Comparison of ENCODE assay signal across 9 mouse cellular contexts in the genomic region with DNA sequence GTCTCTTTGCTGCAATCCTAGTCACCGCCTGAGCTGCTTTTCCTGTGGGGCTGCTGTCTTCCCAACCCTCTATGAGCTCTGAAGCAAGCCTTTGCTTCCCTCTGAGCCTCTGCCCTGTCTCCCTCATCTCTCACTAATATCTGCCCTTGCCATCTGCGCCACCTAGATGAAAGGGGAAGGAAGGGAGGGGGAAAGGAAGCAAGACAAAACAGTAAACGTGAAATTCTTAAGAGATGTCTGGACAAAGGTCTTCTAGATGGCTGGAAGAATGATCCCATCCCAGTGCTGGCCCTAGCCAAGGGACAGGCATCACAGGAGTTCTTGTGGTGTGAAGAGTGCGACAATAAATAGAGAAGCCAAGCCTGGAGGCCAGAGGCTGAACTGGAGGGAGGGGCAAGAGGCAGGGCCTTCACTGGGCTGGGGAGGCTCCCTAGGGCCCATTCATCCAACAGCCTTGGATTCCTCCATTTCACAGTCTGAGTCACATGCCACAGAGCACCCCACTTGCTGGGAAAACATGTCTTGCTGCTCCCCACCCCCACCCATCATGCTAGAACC. TPM values are rescaled to one million over a fixed set of nuclear protein-coding genes. Genes with fewer than 3 reads are reported as not detected.
DNase-seq lines count a peak whose midpoint lies in the region; ATAC-seq and TF ChIP-seq lines count a peak whose summit lies in the region.
"Had no signal": no experiment of that assay in that cellular context is flagged by ENCODE, and none has a peak within 500 bp of the region (broad histone marks: within the 10 kb centered on the region; RNA-seq: fewer than 3 reads in every experiment).

No protein-coding gene starts in this region.

- no peak overlapping the region for H3K4me3 ChIP-seq in kidney, embryonic 15.5 days (replicated peaks)
- no peak overlapping the region for H3K4me3 ChIP-seq in small intestine, adult 2 months (ENCODE audit: low read depth, low read length)

- no peaks in the 10 kb centered on the region for H3K36me3 ChIP-seq in kidney, embryonic 15.5 days
- no peaks in the 10 kb centered on the region for H3K36me3 ChIP-seq in small intestine, adult 2 months (ENCODE audit: control insufficient read depth, insufficient read depth, low read length)

- H3K9me3 ChIP-seq in kidney, embryonic 15.5 days (replicated peaks), result no peaks in the 10 kb centered on the region

- no peak for TF ChIP-seq CTCF in small intestine, adult 2 months (IDR thresholded peaks at IDR 0.05; ENCODE audit: extremely low read depth, insufficient read length, insufficient replicate concordance, low read depth, low read length)

- WGBS in kidney, embryonic 15.5 days, result 33% methylated on average over 4 of the region's 4 CpGs
- 35% methylated on average over 4 of the region's 4 CpGs for WGBS in small intestine, adult 2 months

- peak; percentile 36 for DNase-seq in ovary, postnatal 36 days (ENCODE audit: low spot score)
- no peak for DNase-seq in ovary, adult 18-20 months (ENCODE audit: low spot score)
- peak; percentile 68 for DNase-seq in heart, adult 8-10 months (ENCODE audit: low spot score)
- no peak for DNase-seq in cerebellum, adult 8-10 months
- DNase-seq in c-Kit-positive CD71-positive TER-119-positive erythroid progenitor cells, embryonic 14.5 days (ENCODE audit: low spot score), result no peak
- no peak for DNase-seq in cerebellum, postnatal 4 days (ENCODE audit: low spot score in 2 of 2)

- peaks cover 24% of the 10 kb centered on the region for H3K4me1 ChIP-seq in kidney, embryonic 15.5 days
- H3K4me1 ChIP-seq in small intestine, adult 2 months (ENCODE audit: control insufficient read depth, insufficient read depth, insufficient read length, low read length), result peaks cover 10% of the 10 kb centered on the region; the same call in 1 of the 2 replicates

- H3K27ac ChIP-seq in kidney, embryonic 15.5 days, result peak overlapping the region; percentile 79
- peak overlapping the region; percentile 62 for H3K27ac ChIP-seq in small intestine, adult 2 months (ENCODE audit: insufficient read depth, low read depth, low read length)

- H3K27me3 ChIP-seq in kidney, embryonic 15.5 days, result no peaks in the 10 kb centered on the region
- H3K27me3 ChIP-seq in small intestine, adult 2 months (ENCODE audit: control insufficient read depth, insufficient read depth, low read length), result no peaks in the 10 kb centered on the region

- no peak overlapping the region for H3K9ac ChIP-seq in kidney, embryonic 15.5 days

- H3K4me2 ChIP-seq in kidney, embryonic 15.5 days, result no peak overlapping the region

- no peak for ATAC-seq in kidney, embryonic 15.5 days (replicated peaks; ENCODE audit: low FRiP score)

- TF ChIP-seq POLR2A in small intestine, adult 2 months (IDR thresholded peaks at IDR 0.05; ENCODE audit: low read depth, low read length), result no peak

RNA-seq across cellular contexts. Expression of a gene that starts 4.0 kb away (rescaled TPM):
- 1 to 10 TPM; 8.3 to 9.1 (median 8.9) TPM for total RNA-seq in heart, adult 8-10 months (2022)
- 2.4 and 2.8 TPM in 2 replicates for polyA plus RNA-seq in kidney, embryonic 15.5 days (2015; fragmentation: Nextera tagmentation; extraction: Ambion mirVana)
- 19.3 and 28.3 TPM in 2 replicates for polyA plus RNA-seq in small intestine, adult 2 months (2012; rRNA removed)

RNA-seq across cellular contexts. Expression of a gene that starts 23.0 kb away (rescaled TPM):
- total RNA-seq in heart, adult 8-10 months (2022), result under 1 TPM in 1 of 4 experiments, not detected in 3; 0.44 TPM
- polyA plus RNA-seq in kidney, embryonic 15.5 days (2015; fragmentation: Nextera tagmentation; extraction: Ambion mirVana), result not detected in 2 replicates
- polyA plus RNA-seq in small intestine, adult 2 months (2012; rRNA removed), result not detected in 2 replicates

RNA-seq across cellular contexts. Expression of a gene that starts 56.2 kb away (rescaled TPM):
- total RNA-seq in heart, adult 8-10 months (2022), result not detected
- not detected in 2 replicates for polyA plus RNA-seq in kidney, embryonic 15.5 days (2015; fragmentation: Nextera tagmentation; extraction: Ambion mirVana)
- polyA plus RNA-seq in small intestine, adult 2 months (2012; rRNA removed), result not detected in 2 replicates
- polyA plus RNA-seq: frontal cortex, adult 2 months had no signal

Comparison
In these comparisons a context has a peak if more than half of its experiments do, and no peak if none do; other contexts are left out.
1. DNase-seq: peak in ovary, postnatal 36 days (single experiment) and heart, adult 8-10 months (single experiment); none in ovary, adult 18-20 months (single experiment), cerebellum, adult 8-10 months (single experiment), c-Kit-positive CD71-positive TER-119-positive erythroid progenitor cells, embryonic 14.5 days (single experiment) and cerebellum, postnatal 4 days (0 of 2).